Mouse (Mus musculus) stomach, postnatal 0 days (tissue): ENCODE measurements around the gene Mad1l1.

Experiments
- CTCF ChIP-seq: IDR thresholded peaks from 2 replicates; pipeline ENCODE4 v1.5.1; 2016; ENCODE audit warnings: antibody characterized with exemption, low read depth, mild to moderate bottlenecking, moderate library complexity
- EP300 ChIP-seq: optimal IDR thresholded peaks from 2 replicates; pipeline ENCODE3; 2016; ENCODE audit warnings: antibody characterized with exemption

DNA sequence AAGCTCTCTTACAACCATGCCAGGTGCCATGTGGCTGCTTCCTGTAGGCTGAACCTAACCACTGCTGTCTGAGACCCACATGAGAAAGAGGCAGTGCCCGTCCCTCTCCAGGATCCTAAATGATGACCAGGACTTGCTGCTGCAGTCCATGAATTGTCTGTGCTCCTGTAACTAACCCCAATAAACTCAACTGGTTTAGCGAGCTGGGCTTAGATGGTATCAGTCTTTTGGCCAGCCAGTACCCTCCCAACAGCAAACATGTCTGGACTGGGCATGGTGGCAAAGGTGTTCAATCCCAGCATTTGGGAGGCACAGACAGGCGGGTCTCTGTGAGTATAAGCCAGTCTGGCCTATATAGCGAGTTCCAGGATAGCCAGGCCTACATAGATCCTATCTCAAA lies 47.6 kb upstream of the Mad1l1 start:
- TF ChIP-seq CTCF (no peak), EP300 (no peak)
